Mouse (Mus musculus) intestine, embryonic 14.5 days (tissue): ENCODE data around the gene Myh7. TPM values are rescaled to one million over a fixed set of nuclear protein-coding genes. Genes with fewer than 3 reads are reported as not detected.
A peak's percentile ranks its signal among the peaks of the same experiment; 100 is the strongest.

Experiments used
- ATAC-seq: fragments of 200-750 bp; cut with Nextera tagmentation; replicated peaks from 2 replicates; pipeline ENCODE4 v1.8.0; 2017; ENCODE audit warnings: low read depth, moderate number of reproducible peaks, moderate TSS enrichment, moderate library complexity; ENCODE audit not compliant: low FRiP score, low TSS enrichment
- DNase-seq: peaks from one replicate; pipeline ENCODE4 v3.0.0-alpha.2; 2018; ENCODE audit warnings: low spot score
- H3K27ac ChIP-seq: fragments of 300-500 bp; sonication (generic); 2 replicates; pipeline ENCODE4 v1.5.1; 2014; ENCODE audit warnings: low read depth, mild to moderate bottlenecking, control low read depth
- H3K27me3 ChIP-seq: fragments of 300-500 bp; sonication (generic); replicated peaks from 2 replicates; pipeline ENCODE4 v1.6.1; 2014; ENCODE audit warnings: low read length, control low read depth; ENCODE audit not compliant: control insufficient read depth, insufficient read depth
- H3K36me3 ChIP-seq: fragments of 300-500 bp; sonication (generic); 2 replicates; pipeline ENCODE4 v1.6.1; 2014; ENCODE audit warnings: low read length, control low read depth; ENCODE audit not compliant: control insufficient read depth, insufficient read depth
- H3K4me1 ChIP-seq: fragments of 300-500 bp; sonication (generic); replicated peaks from 2 replicates; pipeline ENCODE4 v1.6.1; 2014; ENCODE audit warnings: low read length, control low read depth, mixed read lengths; ENCODE audit not compliant: control insufficient read depth, insufficient read depth
- H3K4me2 ChIP-seq: fragments of 300-500 bp; sonication (generic); 2 replicates; pipeline ENCODE4 v1.6.1; 2014; ENCODE audit warnings: low read length
- H3K4me3 ChIP-seq: fragments of 300-500 bp; sonication (generic); 2 replicates; pipeline ENCODE4 v1.5.1; 2014; ENCODE audit warnings: low read depth, low read length, control low read depth, mixed read lengths
- H3K9ac ChIP-seq: fragments of 300-500 bp; sonication (generic); 2 replicates; pipeline ENCODE4 v1.6.1; 2014; ENCODE audit warnings: mild to moderate bottlenecking, low read length
- H3K9me3 ChIP-seq: fragments of 300-500 bp; sonication (generic); 2 replicates; pipeline ENCODE4 v1.6.1; 2016; ENCODE audit warnings: low read length, control low read depth; ENCODE audit not compliant: control insufficient read depth
- WGBS: fragments of 180-500 bp; shearing (Covaris S2); extraction: QIAGEN DNeasy Blood & Tissue Kit; methylation state at CpG from one replicate; pipeline ENCODE4 v1.1.7; 2014; 5-methylcytosine and 5-hydroxymethylcytosine counted together
- polyA plus RNA-seq: library from polyadenylated mRNA; unstranded; fragments of >200 nt; fragmentation: Nextera tagmentation; extraction: Ambion mirVana; gene quantifications from 2 replicates; pipeline ENCODE4 v1.2.1, GENCODE M21; 2014

Myh7 gene
- polyA plus RNA-seq, 1 experiment from 2014 or later: 0.43 TPM

DNA sequence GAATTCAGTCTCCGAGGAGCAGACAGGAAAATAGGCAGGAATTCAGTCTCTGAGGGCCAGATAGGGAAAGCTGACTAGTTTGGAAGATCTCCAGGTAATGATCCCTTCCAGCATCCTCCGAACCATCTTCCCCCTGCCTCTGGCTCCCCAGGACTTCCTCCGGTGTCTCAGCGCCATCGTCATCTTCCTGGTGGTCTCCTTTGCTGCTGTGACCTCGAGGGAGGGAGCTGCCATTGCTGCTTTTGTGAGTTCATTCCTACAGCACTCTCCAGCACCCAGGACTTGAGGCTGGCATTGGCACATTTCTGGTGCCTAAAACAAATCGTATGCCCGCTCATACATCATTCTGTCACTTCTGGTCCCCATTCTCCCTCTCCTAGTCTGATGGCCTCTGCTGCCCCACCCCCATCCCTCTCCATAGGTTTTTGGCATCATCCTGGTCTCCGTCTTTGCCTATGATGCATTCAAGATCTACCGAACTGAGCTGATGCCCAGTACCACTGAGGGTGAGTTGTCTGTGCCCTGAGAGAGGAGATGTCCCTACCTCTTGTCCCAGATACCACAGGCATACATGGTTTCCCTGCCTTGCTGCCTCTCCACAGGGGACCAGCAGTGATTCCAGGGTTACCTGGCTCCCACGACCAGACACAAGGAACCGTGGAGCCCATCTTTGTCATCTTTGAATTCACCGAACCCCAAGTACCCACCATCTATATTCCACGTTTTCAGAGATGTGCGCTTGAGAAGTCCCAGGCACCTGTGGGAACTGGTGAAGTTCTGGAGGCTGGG is 55.8 kb downstream of the Myh7 start:
- H3K4me1 ChIP-seq: peaks cover 5% of the 10 kb centered on the region; the same call in 1 of the 2 replicates
- no peak overlapping the region for H3K4me3 ChIP-seq
- DNase-seq: no peak
- H3K27ac ChIP-seq: no peak overlapping the region
- H3K9me3 ChIP-seq: no peaks in the 10 kb centered on the region
- H3K36me3 ChIP-seq: no peaks in the 10 kb centered on the region
- H3K27me3 ChIP-seq: no peaks in the 10 kb centered on the region
- no peak for ATAC-seq
- no peak overlapping the region for H3K4me2 ChIP-seq
- WGBS: 76% methylated on average over 15 of the region's 15 CpGs
- no peak overlapping the region for H3K9ac ChIP-seq

DNA sequence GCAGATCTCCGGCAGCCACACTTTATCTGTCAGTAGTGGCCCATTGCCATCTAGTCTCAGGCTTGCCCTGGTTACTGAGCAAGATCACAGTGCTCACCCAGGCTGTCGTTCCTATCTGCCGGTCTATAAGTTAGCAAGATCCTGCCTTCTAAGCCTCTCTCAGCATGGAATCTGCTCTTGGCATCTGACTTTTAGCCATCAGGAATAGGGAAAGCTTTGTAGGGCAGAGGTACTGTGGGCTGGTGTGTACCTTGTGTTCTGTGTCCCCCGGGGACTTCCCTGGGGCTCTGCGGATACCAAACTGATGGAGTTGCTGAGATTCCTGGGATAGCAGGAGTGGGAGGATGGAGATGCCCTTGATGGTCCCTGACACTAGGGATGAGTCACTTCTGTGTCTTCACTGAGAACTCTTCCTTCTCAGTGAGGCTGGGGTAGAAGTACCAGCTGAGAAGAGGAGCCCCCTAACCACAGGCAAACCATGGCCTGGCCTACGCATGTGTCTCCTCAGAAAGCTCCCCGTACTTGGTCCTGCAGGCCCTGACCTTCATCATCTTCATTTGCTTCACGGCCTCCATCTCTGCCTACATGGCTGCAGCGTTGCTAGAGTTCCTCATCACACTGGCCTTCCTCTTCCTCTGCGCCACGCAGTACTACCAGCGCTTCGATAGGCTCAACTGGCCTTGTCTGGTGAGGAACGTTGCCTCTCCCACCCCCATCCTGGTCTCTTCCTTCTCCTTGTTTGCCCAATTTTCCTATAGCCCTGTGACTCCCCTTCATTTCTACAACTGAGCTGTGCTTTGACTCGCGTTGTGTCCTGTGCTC is 56.9 kb downstream of the Myh7 start:
- Histone ChIP-seq H3K36me3 (no peaks in the 10 kb centered on the region), H3K27ac (no peak overlapping the region), H3K4me3 (no peak overlapping the region), H3K9me3 (no peaks in the 10 kb centered on the region), H3K9ac (no peak overlapping the region), H3K4me2 (no peak overlapping the region), H3K4me1 (peaks cover 10% of the 10 kb centered on the region), H3K27me3 (no peaks in the 10 kb centered on the region)
- WGBS: 89% methylated on average over 16 of the region's 16 CpGs
- DNase-seq (no peak), ATAC-seq (no peak)

DNA sequence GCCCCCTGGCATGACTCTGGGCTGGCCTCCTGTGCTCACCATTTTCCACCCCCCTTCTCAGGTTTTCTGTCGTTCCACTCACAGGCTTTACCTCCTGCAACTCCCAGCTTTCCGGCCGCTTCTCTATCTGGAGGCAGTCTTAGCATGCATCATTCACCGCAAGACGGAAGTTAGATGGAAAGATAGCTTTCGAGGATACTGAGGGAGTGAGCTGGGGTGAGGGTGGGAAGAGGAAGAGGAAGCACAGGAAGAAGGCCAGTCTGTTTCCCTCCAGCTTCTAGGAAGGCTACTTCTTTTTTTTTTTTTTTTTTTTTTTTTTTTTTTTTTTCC is 57.6 kb downstream of the Myh7 start:
- Histone ChIP-seq H3K36me3 (no peaks in the 10 kb centered on the region), H3K4me2 (0 out of 2 replicates have a peak overlapping the region, but pooled peaks have one; percentile 4), H3K27me3 (no peaks in the 10 kb centered on the region), H3K4me1 (peaks cover 11% of the 10 kb centered on the region), H3K9ac (0 out of 2 replicates have a peak overlapping the region, but pooled peaks have one; percentile 11), H3K9me3 (no peaks in the 10 kb centered on the region), H3K27ac (peak overlapping the region; percentile 75; the same call in 1 of the 2 replicates), H3K4me3 (no peak overlapping the region)
- WGBS: 57% methylated on average over 6 of the region's 6 CpGs
- ATAC-seq (peak; percentile 42; the same call in 1 of the 2 replicates), DNase-seq (no peak)

GRCm38 (mm10) chr14:54935904-54936830 is 58.3 kb downstream of the Myh7 start, which contains the start of gene Cmtm5:
Gene Cmtm5, plus strand, starts transcription at chr14:54936261.
- Histone ChIP-seq H3K36me3 (no peaks in the 10 kb centered on the region), H3K27me3 (no peaks in the 10 kb centered on the region), H3K9me3 (no peaks in the 10 kb centered on the region), H3K4me1 (peaks cover 11% of the 10 kb centered on the region), H3K4me2 (0 out of 2 replicates have a peak within 1 kb of the TSS, but pooled peaks have one; percentile 4), H3K27ac (peak within 1 kb of the TSS; percentile 75), H3K4me3 (no peak within 1 kb of the TSS), H3K9ac (0 out of 2 replicates have a peak within 1 kb of the TSS, but pooled peaks have one; percentile 11)
- 37% methylated on average over 8 of the region's 8 CpGs for WGBS
- DNase-seq (no peak), ATAC-seq (peak; percentile 32; the same call in 1 of the 2 replicates)

- no peaks in the 10 kb centered on the region for H3K36me3 ChIP-seq
- no peak within 1 kb of the TSS for H3K4me3 ChIP-seq
- WGBS: 28% methylated on average over 6 of the region's 6 CpGs
- ATAC-seq (no peak), DNase-seq (no peak)
- H3K4me2 ChIP-seq: no peak within 1 kb of the TSS; the same call in 1 of the 2 replicates
- H3K9ac ChIP-seq: no peak within 1 kb of the TSS
- peaks cover 19% of the 10 kb centered on the region for H3K4me1 ChIP-seq
- H3K27me3 ChIP-seq: no peaks in the 10 kb centered on the region
- H3K27ac ChIP-seq: no peak within 1 kb of the TSS
- no peaks in the 10 kb centered on the region for H3K9me3 ChIP-seq
These were observed 61.7 kb downstream of the Myh7 start, which contains the start of gene Il25 for GRCm38 (mm10) chr14:54932645-54933150. Gene Il25, plus strand, starts transcription at chr14:54932695.

GRCm38 (mm10) chr14:54930431-54930830 is 64.0 kb downstream of the Myh7 start:
- H3K36me3 ChIP-seq: no peaks in the 10 kb centered on the region
- DNase-seq (no peak), ATAC-seq (no peak)
- H3K27ac ChIP-seq: no peak overlapping the region
- H3K9me3 ChIP-seq: no peaks in the 10 kb centered on the region
- no peaks in the 10 kb centered on the region for H3K27me3 ChIP-seq
- no peak overlapping the region for H3K4me3 ChIP-seq
- H3K9ac ChIP-seq: no peak overlapping the region
- 43% methylated on average over 2 of the region's 2 CpGs for WGBS
- no peak overlapping the region for H3K4me2 ChIP-seq
- peaks cover 21% of the 10 kb centered on the region for H3K4me1 ChIP-seq

DNA sequence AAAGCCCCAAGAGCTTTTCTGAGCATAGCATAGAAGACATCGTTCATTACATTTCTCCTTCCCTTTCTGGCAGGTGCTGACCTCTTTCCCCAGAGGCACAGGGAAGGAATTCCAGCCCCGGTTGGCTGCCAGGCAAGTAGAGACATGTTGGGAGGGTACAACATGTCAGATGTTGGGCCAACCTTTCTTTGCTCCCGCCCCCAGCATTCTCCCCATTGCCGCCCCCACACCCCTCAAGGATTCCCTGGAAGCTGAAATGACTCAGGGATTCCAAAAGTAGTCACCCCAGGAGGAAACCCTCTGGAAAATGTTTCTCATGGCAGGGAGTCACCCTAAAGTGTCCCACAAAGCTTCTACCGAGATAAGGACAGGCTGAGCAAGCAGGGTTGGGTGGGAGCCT is 64.6 kb downstream of the Myh7 start:
- no peak for ATAC-seq
- DNase-seq: no peak
- no peaks in the 10 kb centered on the region for H3K27me3 ChIP-seq
- no peak overlapping the region for H3K9ac ChIP-seq
- H3K4me1 ChIP-seq: peaks cover 23% of the 10 kb centered on the region
- WGBS: 70% methylated on average over 5 of the region's 5 CpGs
- H3K36me3 ChIP-seq: no peaks in the 10 kb centered on the region
- H3K4me2 ChIP-seq: no peak overlapping the region
- H3K27ac ChIP-seq: no peak overlapping the region
- no peak overlapping the region for H3K4me3 ChIP-seq
- H3K9me3 ChIP-seq: no peaks in the 10 kb centered on the region

- Histone ChIP-seq H3K4me3 (peak overlapping the region; percentile 68), H3K4me2 (peak overlapping the region; percentile 91), H3K27ac (peak overlapping the region; percentile 99), H3K9me3 (no peaks in the 10 kb centered on the region), H3K36me3 (no peaks in the 10 kb centered on the region), H3K4me1 (peaks cover 30% of the 10 kb centered on the region), H3K27me3 (no peaks in the 10 kb centered on the region), H3K9ac (peak overlapping the region; percentile 82)
- DNase-seq: no peak
- WGBS: 17% methylated on average over 7 of the region's 7 CpGs
- no peak for ATAC-seq
These were observed 67.1 kb downstream of the Myh7 start for GRCm38 (mm10) chr14:54927296-54927695.
